Mouse (Mus musculus) heart, postnatal 0 days (tissue): ENCODE measurements at regions not wholly inside any gene's neighbourhood (a gene's known extent, or its start where the extent isn't known, plus 50 kb on each side); places are given as distances from the start of the nearest gene placed in this dataset.

Experiments
- ATAC-seq: fragments of 200-750 bp; cut with Nextera tagmentation; 2 replicates; pipeline ENCODE4 v1.8.0; 2017; ENCODE audit warnings: low read depth, moderate number of reproducible peaks, moderate library complexity; ENCODE audit not compliant: insufficient read depth
- DNase-seq: peaks from one replicate; pipeline ENCODE4 v3.0.0-alpha.2; 2016; ENCODE audit warnings: low spot score
- H3K27ac ChIP-seq: fragments of 300-500 bp; sonication (generic); 2 replicates; pipeline ENCODE4 v1.5.1; 2014; ENCODE audit warnings: low read depth, mild to moderate bottlenecking
- H3K27me3 ChIP-seq: fragments of 300-500 bp; sonication (generic); 2 replicates; pipeline ENCODE4 v1.6.1; 2014; ENCODE audit warnings: low read length, mixed read lengths; ENCODE audit not compliant: control insufficient read depth, insufficient read depth
- H3K36me3 ChIP-seq: fragments of 300-500 bp; sonication (generic); replicated peaks from 2 replicates; pipeline ENCODE4 v1.6.1; 2014; ENCODE audit warnings: low read length, mixed read lengths; ENCODE audit not compliant: control insufficient read depth, insufficient read depth
- H3K4me1 ChIP-seq: fragments of 300-500 bp; sonication (generic); 2 replicates; pipeline ENCODE4 v1.6.1; 2014; ENCODE audit warnings: antibody characterized with exemption; ENCODE audit not compliant: control insufficient read depth, insufficient read depth
- H3K4me2 ChIP-seq: fragments of 300-500 bp; sonication (generic); 2 replicates; pipeline ENCODE4 v1.6.1; 2014; ENCODE audit warnings: low read depth, mild to moderate bottlenecking, low read length, moderate library complexity
- H3K4me3 ChIP-seq: fragments of 300-500 bp; sonication (generic); 2 replicates; pipeline ENCODE4 v1.5.1; 2014; ENCODE audit warnings: low read depth, low read length
- H3K9ac ChIP-seq: fragments of 300-500 bp; sonication (generic); replicated peaks from 2 replicates; pipeline ENCODE4 v1.6.1; 2014; ENCODE audit warnings: low read depth, low read length, mixed read lengths
- H3K9me3 ChIP-seq: fragments of 300-500 bp; sonication (generic); replicated peaks from 2 replicates; pipeline ENCODE4 v1.6.1; 2016; ENCODE audit warnings: low read length; ENCODE audit not compliant: control insufficient read depth
- CTCF ChIP-seq: IDR thresholded peaks from 2 replicates; pipeline ENCODE4 v1.5.1; 2016; ENCODE audit warnings: antibody characterized with exemption, control low read depth, low read depth
- EP300 ChIP-seq: IDR thresholded peaks from 2 replicates; pipeline ENCODE4 v1.6.1; 2016; ENCODE audit warnings: antibody characterized with exemption, low read depth
- WGBS: fragments of 180-500 bp; shearing (Covaris S2); extraction: QIAGEN DNeasy Blood & Tissue Kit; methylation state at CpG from one replicate; pipeline ENCODE4 v1.1.7; 2014; 5-methylcytosine and 5-hydroxymethylcytosine counted together

GRCm38 (mm10) chr4:137163962-137164361, 113.3 kb upstream of the Wnt4 start:
- no peak overlapping the region for H3K4me3 ChIP-seq
- no peak for DNase-seq
- H3K9me3 ChIP-seq: no peaks in the 10 kb centered on the region
- no peak for TF ChIP-seq CTCF
- no peak for TF ChIP-seq EP300
- peaks cover 26% of the 10 kb centered on the region for H3K27me3 ChIP-seq
- no peak overlapping the region for H3K9ac ChIP-seq
- 56% methylated on average over 12 of the region's 12 CpGs for WGBS
- no peaks in the 10 kb centered on the region for H3K36me3 ChIP-seq
- H3K27ac ChIP-seq: no peak overlapping the region
- no peak overlapping the region for H3K4me2 ChIP-seq
- H3K4me1 ChIP-seq: no peaks in the 10 kb centered on the region
- ATAC-seq: no peak

DNA sequence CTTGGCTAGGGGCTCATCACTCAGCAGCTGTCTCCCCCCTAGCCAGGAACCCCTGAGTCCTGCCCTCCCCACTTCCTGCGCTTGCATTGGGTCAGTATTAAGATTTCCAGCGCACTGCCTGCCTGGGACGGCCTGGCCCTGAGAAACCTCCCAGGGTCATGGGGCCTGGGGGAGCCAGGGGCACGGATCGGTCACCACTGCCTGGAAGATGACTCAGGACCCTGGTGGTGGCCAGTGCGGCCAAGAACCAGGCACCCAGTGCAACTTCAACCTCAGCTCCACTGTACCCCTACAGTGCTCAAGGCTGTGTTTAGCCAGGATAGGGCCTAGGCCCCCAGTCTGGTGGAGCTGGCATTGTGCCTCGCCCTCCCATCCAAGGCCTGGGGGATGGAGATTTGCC, 111.9 kb upstream of the Zbtb40 start:
- Histone ChIP-seq H3K27ac (no peak overlapping the region), H3K4me1 (no peaks in the 10 kb centered on the region), H3K9ac (no peak overlapping the region), H3K4me2 (no peak overlapping the region), H3K4me3 (no peak overlapping the region), H3K9me3 (no peaks in the 10 kb centered on the region), H3K36me3 (no peaks in the 10 kb centered on the region), H3K27me3 (peaks cover 27% of the 10 kb centered on the region)
- no peak for ATAC-seq
- no peak for DNase-seq
- 77% methylated on average over 7 of the region's 7 CpGs for WGBS
- no peak for TF ChIP-seq EP300
- no peak for TF ChIP-seq CTCF

DNA sequence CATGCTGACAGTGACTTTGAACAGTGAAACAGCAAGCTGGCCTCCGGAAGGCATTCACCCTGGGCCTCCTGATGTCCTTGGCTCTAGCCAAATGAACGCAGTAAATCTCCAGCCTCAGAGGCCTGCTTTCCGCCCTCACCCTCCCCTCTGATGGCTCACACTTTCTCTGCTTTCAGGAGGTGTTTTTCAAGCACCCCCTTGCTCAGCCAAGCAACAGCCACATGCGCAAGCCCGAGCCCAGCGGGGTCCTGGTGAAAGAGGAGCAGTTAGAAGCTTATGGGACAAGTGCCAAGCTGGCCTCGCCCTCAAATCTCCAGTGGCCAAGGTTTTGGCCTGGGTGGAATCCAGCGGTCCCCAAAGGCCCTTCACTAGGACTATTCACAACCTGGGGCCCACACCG, 109.6 kb upstream of the Zbtb40 start:
- Histone ChIP-seq H3K27ac (no peak overlapping the region), H3K27me3 (peaks cover 4% of the 10 kb centered on the region; the same call in 1 of the 2 replicates), H3K36me3 (no peaks in the 10 kb centered on the region), H3K9me3 (no peaks in the 10 kb centered on the region), H3K4me3 (no peak overlapping the region), H3K4me1 (no peaks in the 10 kb centered on the region), H3K4me2 (no peak overlapping the region), H3K9ac (no peak overlapping the region)
- ATAC-seq: no peak
- 64% methylated on average over 9 of the region's 9 CpGs for WGBS
- TF ChIP-seq CTCF (no peak), EP300 (no peak)
- DNase-seq: no peak

DNA sequence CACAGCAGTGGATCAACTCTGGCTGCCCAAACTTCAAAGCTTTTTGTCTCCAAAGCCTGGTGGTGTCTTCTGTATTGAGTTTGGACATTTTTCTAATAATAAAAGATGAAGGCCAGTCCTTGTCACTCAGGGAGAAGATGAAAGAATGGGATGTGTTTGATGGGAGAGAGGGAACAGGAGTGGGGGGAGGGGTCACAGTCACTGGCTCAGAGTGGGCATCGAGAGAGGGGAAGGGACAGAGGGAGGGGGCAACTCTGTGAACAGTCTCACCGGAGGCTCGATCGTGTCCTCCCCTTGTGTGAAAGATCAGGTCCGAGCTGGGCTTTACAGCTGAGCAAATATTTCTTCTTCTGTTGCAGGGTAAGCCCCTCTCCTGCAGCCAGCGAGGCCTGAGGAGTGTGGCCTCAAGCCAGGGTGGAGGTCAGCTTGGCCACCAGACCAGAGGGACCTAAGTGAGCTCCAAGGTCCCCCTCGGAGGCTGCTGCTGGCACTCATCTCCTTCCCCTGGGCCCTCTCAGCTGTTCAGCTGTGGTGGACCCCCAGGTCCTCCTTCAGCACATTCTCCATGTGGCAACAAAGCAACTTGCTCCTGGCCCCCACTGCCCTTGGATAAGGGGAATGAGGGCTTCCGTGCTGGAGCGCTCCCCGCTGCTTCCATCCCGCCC, 108.0 kb upstream of the Zbtb40 start:
- ATAC-seq (no peak), DNase-seq (no peak)
- H3K4me3 ChIP-seq: no peak overlapping the region
- no peak for TF ChIP-seq CTCF
- TF ChIP-seq EP300: no peak
- 0 out of 2 replicates have a peak, but pooled peaks cover 2% of the 10 kb centered on the region for H3K27me3 ChIP-seq
- H3K27ac ChIP-seq: no peak overlapping the region
- 0 out of 2 replicates have a peak, but pooled peaks cover 5% of the 10 kb centered on the region for H3K9me3 ChIP-seq
- no peaks in the 10 kb centered on the region for H3K4me1 ChIP-seq
- 66% methylated on average over 11 of the region's 11 CpGs for WGBS
- no peak overlapping the region for H3K9ac ChIP-seq
- H3K4me2 ChIP-seq: no peak overlapping the region
- H3K36me3 ChIP-seq: no peaks in the 10 kb centered on the region

DNA sequence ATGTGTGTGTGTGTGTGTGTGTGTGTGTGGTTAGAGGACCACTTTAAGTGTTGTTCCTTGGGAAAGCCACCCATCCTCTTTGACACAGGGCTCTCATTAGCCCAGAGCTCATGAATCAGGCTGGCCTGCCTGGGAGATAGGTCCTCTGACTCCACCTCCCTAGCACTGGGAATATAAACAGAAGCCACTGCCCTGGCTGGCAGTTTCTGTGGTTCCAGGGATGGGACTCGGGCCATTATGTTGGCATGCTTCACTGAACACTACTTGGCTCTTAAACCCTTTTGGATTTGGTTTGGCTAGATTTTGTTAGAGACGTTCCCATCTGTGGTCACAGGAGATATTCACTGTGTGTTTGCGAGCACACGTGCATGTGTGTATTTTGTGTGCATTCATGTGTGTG, 100.2 kb upstream of the Zbtb40 start:
- Histone ChIP-seq H3K9ac (no peak overlapping the region), H3K4me2 (no peak overlapping the region), H3K27ac (no peak overlapping the region), H3K27me3 (no peaks in the 10 kb centered on the region), H3K4me3 (no peak overlapping the region), H3K36me3 (no peaks in the 10 kb centered on the region), H3K4me1 (no peaks in the 10 kb centered on the region), H3K9me3 (0 out of 2 replicates have a peak, but pooled peaks cover 5% of the 10 kb centered on the region)
- no peak for DNase-seq
- WGBS: 73% methylated on average over 4 of the region's 4 CpGs
- no peak for ATAC-seq
- TF ChIP-seq CTCF (no peak), EP300 (no peak)

- ATAC-seq (no peak), DNase-seq (no peak)
- 70% methylated on average over 13 of the region's 13 CpGs for WGBS
- H3K4me1 ChIP-seq: no peaks in the 10 kb centered on the region
- H3K9ac ChIP-seq: no peak overlapping the region
- no peak overlapping the region for H3K4me3 ChIP-seq
- no peak overlapping the region for H3K27ac ChIP-seq
- no peaks in the 10 kb centered on the region for H3K27me3 ChIP-seq
- H3K9me3 ChIP-seq: 0 out of 2 replicates have a peak, but pooled peaks cover 5% of the 10 kb centered on the region
- TF ChIP-seq EP300: no peak
- TF ChIP-seq CTCF: no peak
- H3K36me3 ChIP-seq: no peaks in the 10 kb centered on the region
- H3K4me2 ChIP-seq: no peak overlapping the region
Measured at GRCm38 (mm10) chr4:137147795-137148194, 99.2 kb upstream of the Zbtb40 start.
